Mouse (Mus musculus): Measurements from ENCODE around the gene Dock9. TPM values are rescaled to one million over a fixed set of nuclear protein-coding genes. Genes with fewer than 3 reads are reported as not detected.

The Dock9 gene
- polyA plus RNA-seq, 1 experiment: 41.9 TPM

DNA sequence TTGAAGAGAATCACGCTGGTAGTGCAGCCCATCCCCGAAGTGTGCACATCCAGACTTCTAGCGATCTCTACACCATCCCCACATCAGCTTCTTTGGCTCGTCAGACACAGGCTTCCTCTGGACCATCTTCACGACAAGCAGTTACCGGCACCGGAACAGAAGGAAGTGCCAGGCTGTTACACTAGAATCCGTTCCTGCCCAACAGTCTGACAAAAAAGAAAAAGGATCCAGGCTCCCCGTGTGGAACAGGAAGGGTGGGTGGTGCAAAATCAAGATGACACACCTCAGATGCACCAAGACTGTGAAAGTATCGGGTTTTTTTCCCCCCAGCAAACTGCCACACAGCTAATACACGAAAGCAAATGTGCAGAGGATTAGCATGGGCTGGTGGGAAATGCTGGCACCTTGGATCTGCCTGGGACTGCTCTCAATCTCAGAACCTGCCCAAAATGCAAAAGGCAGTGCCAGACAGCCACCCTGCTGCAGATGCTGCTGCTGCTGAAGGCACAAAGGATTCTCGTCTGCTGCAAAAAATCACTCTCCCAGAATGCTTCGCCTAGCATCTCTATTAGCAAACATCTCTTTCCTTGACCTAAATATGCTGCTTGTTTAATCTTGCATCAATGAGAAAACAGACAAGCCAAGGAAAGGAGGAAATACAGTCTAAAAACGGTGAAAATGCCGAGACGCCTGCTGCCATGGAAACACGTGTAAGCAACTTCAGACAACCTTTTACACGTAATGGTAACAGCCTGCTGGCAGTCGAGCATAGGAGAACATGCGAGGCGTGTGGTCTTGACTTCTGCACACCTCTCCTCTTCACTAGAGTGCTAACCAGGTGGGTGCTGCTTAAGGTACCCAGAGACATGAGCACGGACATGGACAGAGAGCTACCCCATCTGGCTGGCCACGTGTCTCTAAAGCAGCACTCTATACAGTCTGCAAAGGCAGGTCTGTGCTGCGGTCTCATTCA lies 58.9 kb downstream of the Dock9 start:
- Histone ChIP-seq H3K27me3 (replicated peaks; ENCODE audit: control insufficient read depth, insufficient read depth, low read length) (no peaks in the 10 kb centered on the region), H3K27ac (ENCODE audit: insufficient read depth, low read depth, low read length) (no peak overlapping the region), H3K4me3 (ENCODE audit: insufficient read depth, low read depth, low read length) (no peak overlapping the region), H3K36me3 (ENCODE audit: control insufficient read depth, insufficient read depth, low read length) (no peaks in the 10 kb centered on the region), H3K4me1 (ENCODE audit: control insufficient read depth, insufficient read depth, low read length) (no peaks in the 10 kb centered on the region)
- peak; percentile 17 for DNase-seq
- TF ChIP-seq POLR2A (IDR thresholded peaks at IDR 0.05; ENCODE audit: low read depth, low read length) (no peak), CTCF (conservative IDR thresholded peaks at IDR 0.05; ENCODE audit: insufficient read depth, insufficient read length, low read depth, low read length) (no peak)
- 55% methylated on average over 24 of the region's 24 CpGs for WGBS

DNA sequence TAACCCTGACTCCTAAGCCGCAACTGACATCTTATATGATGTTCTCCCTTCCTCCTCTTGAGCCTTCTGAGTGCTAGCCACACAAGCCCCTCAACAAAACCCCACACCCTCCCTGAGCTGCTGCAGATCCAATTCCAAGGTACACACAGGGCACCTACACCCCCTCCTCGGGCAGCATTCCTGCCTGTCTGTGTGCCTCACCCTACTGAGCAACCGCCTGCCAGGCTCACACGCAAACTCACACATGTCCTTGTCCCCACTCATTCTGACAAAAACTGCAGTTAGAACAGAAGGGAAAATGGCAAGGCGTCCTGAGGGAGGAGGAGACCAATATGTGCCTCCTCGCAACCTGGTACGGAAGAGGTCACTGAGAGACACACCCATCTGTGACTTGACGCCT lies 60.4 kb downstream of the Dock9 start:
- Histone ChIP-seq H3K4me3 (ENCODE audit: insufficient read depth, low read depth, low read length) (no peak overlapping the region), H3K27me3 (replicated peaks; ENCODE audit: control insufficient read depth, insufficient read depth, low read length) (no peaks in the 10 kb centered on the region), H3K27ac (ENCODE audit: insufficient read depth, low read depth, low read length) (no peak overlapping the region), H3K4me1 (ENCODE audit: control insufficient read depth, insufficient read depth, low read length) (no peaks in the 10 kb centered on the region), H3K36me3 (ENCODE audit: control insufficient read depth, insufficient read depth, low read length) (no peaks in the 10 kb centered on the region)
- no peak for DNase-seq
- TF ChIP-seq CTCF (conservative IDR thresholded peaks at IDR 0.05; ENCODE audit: insufficient read depth, insufficient read length, low read depth, low read length) (no peak), POLR2A (IDR thresholded peaks at IDR 0.05; ENCODE audit: low read depth, low read length) (no peak)
- WGBS: 74% methylated on average over 8 of the region's 8 CpGs

DNA sequence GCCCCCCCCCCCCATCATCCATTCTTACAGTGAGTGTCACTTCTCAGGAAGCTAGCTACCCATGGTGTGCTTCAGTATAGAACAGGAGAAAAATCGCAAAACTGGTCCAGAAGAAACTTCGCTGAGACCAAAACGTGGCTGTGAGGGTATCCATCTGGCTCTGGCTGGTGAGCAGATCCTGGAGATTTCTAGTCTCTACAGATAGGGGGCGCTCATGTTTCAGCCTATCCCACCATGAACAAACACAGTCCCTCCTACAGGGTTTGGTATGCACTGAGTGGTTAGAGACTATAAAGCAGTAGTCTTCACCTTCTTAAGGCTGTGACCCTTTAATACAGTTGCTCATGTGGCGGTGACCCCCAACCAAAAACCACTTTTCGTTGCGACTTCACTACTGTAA lies 62.0 kb downstream of the Dock9 start:
- no peaks in the 10 kb centered on the region for H3K4me1 ChIP-seq (ENCODE audit: control insufficient read depth, insufficient read depth, low read length)
- DNase-seq: no peak
- no peaks in the 10 kb centered on the region for H3K36me3 ChIP-seq (ENCODE audit: control insufficient read depth, insufficient read depth, low read length)
- no peak for TF ChIP-seq POLR2A (IDR thresholded peaks at IDR 0.05; ENCODE audit: low read depth, low read length)
- TF ChIP-seq CTCF (conservative IDR thresholded peaks at IDR 0.05; ENCODE audit: insufficient read depth, insufficient read length, low read depth, low read length): peak; percentile 54
- no peak overlapping the region for H3K4me3 ChIP-seq (ENCODE audit: insufficient read depth, low read depth, low read length)
- WGBS: 68% methylated on average over 7 of the region's 7 CpGs
- no peaks in the 10 kb centered on the region for H3K27me3 ChIP-seq (replicated peaks; ENCODE audit: control insufficient read depth, insufficient read depth, low read length)
- no peak overlapping the region for H3K27ac ChIP-seq (ENCODE audit: insufficient read depth, low read depth, low read length)

DNA sequence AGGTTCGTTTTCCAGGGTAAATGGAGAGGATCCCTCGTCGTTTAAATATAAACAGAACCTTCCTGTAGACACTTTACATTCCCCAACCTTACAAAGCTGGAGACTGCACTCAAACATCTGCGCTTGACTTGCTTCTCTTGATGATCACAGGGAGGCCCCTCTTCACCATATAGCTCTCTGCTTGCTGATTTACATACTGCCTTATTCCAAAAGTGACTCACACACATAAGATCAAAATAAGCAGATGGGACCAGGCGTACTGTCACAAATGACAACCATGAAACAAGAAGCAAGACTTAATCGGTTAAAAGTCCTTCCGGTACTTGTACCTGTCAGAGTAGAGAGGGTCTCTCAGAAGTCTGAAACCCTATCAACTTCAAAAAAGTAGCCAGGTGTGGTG lies 63.4 kb downstream of the Dock9 start:
- 89% methylated on average over 7 of the region's 7 CpGs for WGBS
- H3K4me1 ChIP-seq (ENCODE audit: control insufficient read depth, insufficient read depth, low read length): no peaks in the 10 kb centered on the region

DNA sequence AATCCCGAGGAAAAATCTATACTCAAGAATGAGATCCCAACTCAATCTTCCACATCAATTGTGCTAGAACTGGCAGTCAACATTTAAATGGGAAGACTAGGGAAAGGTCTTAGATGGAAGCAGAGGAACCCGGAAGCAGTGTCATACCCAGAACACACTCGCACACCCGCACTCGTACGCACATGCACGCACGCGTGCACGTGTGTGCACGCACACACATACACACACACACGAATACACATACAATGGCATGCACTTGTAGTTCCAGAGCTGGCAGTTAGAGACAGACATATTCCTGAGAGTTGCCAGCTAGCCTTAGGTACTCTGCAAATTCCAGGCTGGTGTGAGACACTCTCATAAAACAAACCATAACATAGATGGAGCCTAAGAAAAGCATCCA lies 63.9 kb downstream of the Dock9 start:
- Histone ChIP-seq H3K27me3 (replicated peaks; ENCODE audit: control insufficient read depth, insufficient read depth, low read length) (no peaks in the 10 kb centered on the region), H3K36me3 (ENCODE audit: control insufficient read depth, insufficient read depth, low read length) (no peaks in the 10 kb centered on the region), H3K4me1 (ENCODE audit: control insufficient read depth, insufficient read depth, low read length) (no peaks in the 10 kb centered on the region), H3K27ac (ENCODE audit: insufficient read depth, low read depth, low read length) (no peak overlapping the region), H3K4me3 (ENCODE audit: insufficient read depth, low read depth, low read length) (no peak overlapping the region)
- 97% methylated on average over 12 of the region's 12 CpGs for WGBS
- no peak for DNase-seq
- no peak for TF ChIP-seq CTCF (conservative IDR thresholded peaks at IDR 0.05; ENCODE audit: insufficient read depth, insufficient read length, low read depth, low read length)
- no peak for TF ChIP-seq POLR2A (IDR thresholded peaks at IDR 0.05; ENCODE audit: low read depth, low read length)

More for the DNA sequence above, 63.4 kb downstream of the Dock9 start:
- H3K36me3 ChIP-seq (ENCODE audit: control insufficient read depth, insufficient read depth, low read length): no peaks in the 10 kb centered on the region
- H3K4me3 ChIP-seq (ENCODE audit: insufficient read depth, low read depth, low read length): no peak overlapping the region
- H3K27ac ChIP-seq (ENCODE audit: insufficient read depth, low read depth, low read length): no peak overlapping the region
- DNase-seq: no peak
- H3K27me3 ChIP-seq (replicated peaks; ENCODE audit: control insufficient read depth, insufficient read depth, low read length): no peaks in the 10 kb centered on the region
- TF ChIP-seq CTCF (conservative IDR thresholded peaks at IDR 0.05; ENCODE audit: insufficient read depth, insufficient read length, low read depth, low read length): no peak
- TF ChIP-seq POLR2A (IDR thresholded peaks at IDR 0.05; ENCODE audit: low read depth, low read length): no peak

DNA sequence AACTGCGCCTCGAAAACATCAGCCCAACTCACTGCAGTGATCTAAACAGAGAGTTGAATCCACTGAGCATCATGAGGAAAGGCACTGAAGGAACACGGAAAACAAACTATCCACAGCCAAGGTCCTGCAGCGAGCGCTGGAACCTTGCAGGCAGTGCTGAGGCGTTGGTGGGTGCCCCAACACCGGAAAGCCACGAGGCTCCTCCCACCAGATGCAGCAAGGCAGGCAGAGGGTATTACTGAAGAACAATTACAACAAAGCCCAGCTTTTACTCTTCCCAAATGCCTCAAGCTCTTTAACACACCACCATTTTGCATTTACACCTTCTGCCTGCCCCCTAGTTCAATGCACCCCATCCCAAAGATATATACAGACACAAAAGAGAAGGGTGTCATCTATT lies 65.4 kb downstream of the Dock9 start:
- TF ChIP-seq POLR2A (IDR thresholded peaks at IDR 0.05; ENCODE audit: low read depth, low read length) (no peak), CTCF (conservative IDR thresholded peaks at IDR 0.05; ENCODE audit: insufficient read depth, insufficient read length, low read depth, low read length) (no peak)
- WGBS: 64% methylated on average over 8 of the region's 8 CpGs

DNA sequence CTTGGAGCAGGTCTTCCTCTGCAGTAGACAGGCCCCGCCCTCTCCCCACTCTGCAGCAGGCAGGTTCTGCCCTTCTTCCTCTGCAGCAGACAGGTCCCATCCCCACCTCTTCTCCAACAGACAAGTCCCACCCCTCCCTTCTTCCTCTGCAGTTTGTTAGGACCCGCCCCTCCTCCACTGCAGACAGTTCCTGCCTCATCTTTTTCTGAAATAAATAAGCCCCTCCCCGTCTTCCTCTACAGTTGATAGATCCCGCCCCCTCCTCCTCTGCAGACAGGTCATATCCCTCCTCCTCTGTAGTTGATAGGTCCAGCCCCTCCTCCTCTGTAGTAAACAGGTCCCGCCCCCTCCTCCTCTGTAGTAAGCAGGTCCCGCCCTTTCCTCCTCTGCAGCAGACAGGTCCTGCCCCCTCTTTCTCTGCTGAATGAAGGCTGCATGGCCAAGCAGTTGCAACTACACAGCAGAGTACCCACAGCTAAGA lies 65.9 kb downstream of the Dock9 start:
- no peak overlapping the region for H3K4me3 ChIP-seq (ENCODE audit: insufficient read depth, low read depth, low read length)
- no peaks in the 10 kb centered on the region for H3K36me3 ChIP-seq (ENCODE audit: control insufficient read depth, insufficient read depth, low read length)
- 62% methylated on average over 6 of the region's 6 CpGs for WGBS
- no peak for DNase-seq
- no peaks in the 10 kb centered on the region for H3K27me3 ChIP-seq (replicated peaks; ENCODE audit: control insufficient read depth, insufficient read depth, low read length)
- no peaks in the 10 kb centered on the region for H3K4me1 ChIP-seq (ENCODE audit: control insufficient read depth, insufficient read depth, low read length)
- H3K27ac ChIP-seq (ENCODE audit: insufficient read depth, low read depth, low read length): no peak overlapping the region
- TF ChIP-seq POLR2A (IDR thresholded peaks at IDR 0.05; ENCODE audit: low read depth, low read length): no peak
- TF ChIP-seq CTCF (conservative IDR thresholded peaks at IDR 0.05; ENCODE audit: insufficient read depth, insufficient read length, low read depth, low read length): no peak

More for the DNA sequence above, 65.4 kb downstream of the Dock9 start:
- H3K27me3 ChIP-seq (replicated peaks; ENCODE audit: control insufficient read depth, insufficient read depth, low read length): no peaks in the 10 kb centered on the region
- no peak overlapping the region for H3K27ac ChIP-seq (ENCODE audit: insufficient read depth, low read depth, low read length)
- DNase-seq: no peak
- H3K36me3 ChIP-seq (ENCODE audit: control insufficient read depth, insufficient read depth, low read length): no peaks in the 10 kb centered on the region
- H3K4me1 ChIP-seq (ENCODE audit: control insufficient read depth, insufficient read depth, low read length): no peaks in the 10 kb centered on the region
- no peak overlapping the region for H3K4me3 ChIP-seq (ENCODE audit: insufficient read depth, low read depth, low read length)
